Mouse (Mus musculus): ENCODE measurements at regions not wholly inside any gene's neighbourhood (a gene's known extent, or its start where the extent isn't known, plus 50 kb on each side); places are given as distances from the start of the nearest gene placed in this dataset.

- TF ChIP-seq CTCF (IDR thresholded peaks at IDR 0.05; ENCODE audit: control insufficient read depth, insufficient read depth, insufficient read length) (no peak), MAX (IDR thresholded peaks at IDR 0.05) (no peak), CEBPB (IDR thresholded peaks at IDR 0.05; ENCODE audit: low read depth) (no peak)
These were observed 243.7 kb upstream of the Spag17 start for GRCm38 (mm10) chr3:99641343-99642106.

All from C2C12 (cell line).